Mouse (Mus musculus) liver, embryonic 14.5 days (tissue): ENCODE data around the gene Zkscan2. TPM values are rescaled to one million over a fixed set of nuclear protein-coding genes. Genes with fewer than 3 reads are reported as not detected.

Experiments used
- ATAC-seq: fragments of 200-750 bp; cut with Nextera tagmentation; 2 replicates; pipeline ENCODE4 v1.8.0; 2017; ENCODE audit warnings: moderate number of reproducible peaks, mild to moderate bottlenecking, moderate library complexity; ENCODE audit not compliant: insufficient read depth
- DNase-seq, 3 experiments: peaks; one replicate each; pipeline ENCODE4 v3.0.0-alpha.2; 2012 to 2013; ENCODE audit warnings: low read depth in 3 of 3, low spot score in 3 of 3
- H3K27ac ChIP-seq: fragments of 300-500 bp; sonication (generic); 2 replicates; pipeline ENCODE4 v1.5.1; 2014; ENCODE audit warnings: moderate library complexity, mild to moderate bottlenecking, control low read depth, inconsistent platforms
- H3K27me3 ChIP-seq: fragments of 300-500 bp; sonication (generic); 2 replicates; pipeline ENCODE4 v1.6.1; 2014; ENCODE audit warnings: mild to moderate bottlenecking, low read length, moderate library complexity; ENCODE audit not compliant: control insufficient read depth, insufficient read depth
- H3K36me3 ChIP-seq: fragments of 300-500 bp; sonication (generic); replicated peaks from 2 replicates; pipeline ENCODE4 v1.6.1; 2014; ENCODE audit warnings: low read depth; ENCODE audit not compliant: control insufficient read depth, insufficient read depth
- H3K4me1 ChIP-seq, 2 experiments: fragments of 200-500 bp in 1 of 2; fragments of 300-500 bp in 1 of 2; sonication (generic) in 1 of 2; replicated peaks; 2 replicates each; pipeline ENCODE4 v1.6.1; 2012 to 2014; ENCODE audit warnings: antibody characterized with exemption in 1 of 2, inconsistent platforms in 1 of 2, low read length in 1 of 2; ENCODE audit not compliant: control insufficient read depth in 2 of 2, insufficient read depth in 2 of 2
- H3K4me2 ChIP-seq: fragments of 300-500 bp; sonication (generic); 2 replicates; pipeline ENCODE4 v1.6.1; 2014; ENCODE audit warnings: low read depth, mild to moderate bottlenecking, control low read depth, moderate library complexity
- H3K4me3 ChIP-seq, 2 experiments: fragments of 200-500 bp in 1 of 2; fragments of 300-500 bp in 1 of 2; sonication (generic) in 1 of 2; 2 replicates each; pipeline ENCODE4 v1.5.1; 2012 to 2014; ENCODE audit warnings: low read depth in 2 of 2, low read length in 2 of 2, mild to moderate bottlenecking in 2 of 2, control low read depth in 1 of 2, inconsistent platforms in 1 of 2, moderate library complexity in 1 of 2; ENCODE audit not compliant: insufficient read depth in 1 of 2
- H3K9ac ChIP-seq: fragments of 300-500 bp; sonication (generic); replicated peaks from 2 replicates; pipeline ENCODE4 v1.6.1; 2014; ENCODE audit warnings: mild to moderate bottlenecking, control low read depth, moderate library complexity
- H3K9me3 ChIP-seq: fragments of 300-500 bp; sonication (generic); 2 replicates; pipeline ENCODE4 v1.6.1; 2016; ENCODE audit warnings: low read length, mixed read lengths; ENCODE audit not compliant: control insufficient read depth
- CTCF ChIP-seq: IDR thresholded peaks from 2 replicates; pipeline ENCODE4 v1.5.1; 2016; ENCODE audit warnings: antibody characterized with exemption, low read depth, control low read depth
- EP300 ChIP-seq: IDR thresholded peaks from 2 replicates; pipeline ENCODE4 v1.6.1; 2016; ENCODE audit warnings: antibody characterized with exemption, low read depth
- WGBS: fragments of 180-500 bp; shearing (Covaris S2); extraction: QIAGEN DNeasy Blood & Tissue Kit; methylation state at CpG from one replicate; pipeline ENCODE4 v1.1.7; 2014; ENCODE audit not compliant: insufficient replicate concordance; 5-methylcytosine and 5-hydroxymethylcytosine counted together
- polyA plus RNA-seq, 2 experiments: library from polyadenylated mRNA; depleted of rRNA in 1 of 2; stranded (reverse) in 1 of 2; unstranded in 1 of 2; fragments of >200 nt; fragmentation: Nextera tagmentation in 1 of 2; extraction: Ambion mirVana in 1 of 2; gene quantifications; 2 replicates each; pipeline versions ENCODE4 v1.2.1 to v1.2.3; 2012 to 2014

Gene Zkscan2
- polyA plus RNA-seq, 2 experiments: 0.01 to 0.09 TPM

DNA sequence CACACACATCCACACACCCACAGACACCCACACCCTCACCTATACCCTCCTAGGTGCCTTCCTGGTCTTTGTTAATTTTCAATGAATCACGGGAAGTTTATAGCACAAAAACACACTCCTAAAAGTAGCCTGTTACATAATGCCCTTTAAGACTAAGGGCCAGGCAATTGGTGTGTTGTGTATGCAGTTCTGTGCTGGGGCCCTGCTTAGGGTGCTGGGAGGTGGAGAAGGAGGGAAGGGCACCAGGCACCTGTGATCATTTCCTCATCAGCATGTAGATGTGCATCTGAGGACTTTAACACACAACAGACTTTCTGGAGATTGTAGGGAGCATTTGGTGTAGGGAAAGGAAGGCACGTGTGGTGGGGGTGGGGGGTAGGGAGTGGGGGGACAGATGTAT is 51.5 kb downstream of the Zkscan2 start:
- DNase-seq: no peak
- no peak overlapping the region for H3K4me3 ChIP-seq
- no peaks in the 10 kb centered on the region for H3K27me3 ChIP-seq
- H3K4me2 ChIP-seq: no peak overlapping the region
- WGBS: 80% methylated on average over 2 of the region's 2 CpGs
- no peaks in the 10 kb centered on the region for H3K36me3 ChIP-seq
- no peak for ATAC-seq
- H3K9ac ChIP-seq: no peak overlapping the region
- TF ChIP-seq CTCF: no peak
- no peak for TF ChIP-seq EP300
- peaks cover 6 to 16% of the 10 kb centered on the region in 2 experiments for H3K4me1 ChIP-seq
- H3K9me3 ChIP-seq: no peaks in the 10 kb centered on the region
- H3K27ac ChIP-seq: no peak overlapping the region

DNA sequence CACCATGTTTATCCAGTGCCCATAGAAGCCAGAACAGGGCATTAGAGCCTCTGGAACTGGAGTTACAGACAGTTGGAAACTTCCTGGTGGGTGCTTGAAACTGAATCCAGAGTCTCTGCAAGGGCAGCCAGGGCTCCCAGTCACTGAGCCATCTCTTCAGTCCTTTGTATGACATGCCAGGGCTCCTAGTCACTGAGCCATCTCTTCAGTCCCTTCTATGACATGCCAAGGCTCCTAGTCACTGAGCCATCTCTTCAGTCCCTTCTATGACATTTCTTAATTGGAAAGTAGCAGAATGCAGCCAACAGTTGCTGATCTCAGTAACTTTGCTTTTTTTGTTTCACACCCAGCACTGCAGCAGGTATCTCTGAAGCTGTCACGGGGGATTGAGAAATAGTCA is 58.2 kb downstream of the Zkscan2 start:
- Histone ChIP-seq H3K27me3 (no peaks in the 10 kb centered on the region), H3K36me3 (no peaks in the 10 kb centered on the region), H3K4me2 (no peak overlapping the region), H3K27ac (no peak overlapping the region), H3K9ac (no peak overlapping the region), H3K4me1 (no peaks in the 10 kb centered on the region; a peak in 1 of 4 replicates), H3K4me3 (no peak overlapping the region), H3K9me3 (no peaks in the 10 kb centered on the region)
- DNase-seq: no peak
- WGBS: 63% methylated on average over 1 of the region's 1 CpGs
- no peak for ATAC-seq
- no peak for TF ChIP-seq CTCF
- no peak for TF ChIP-seq EP300

DNA sequence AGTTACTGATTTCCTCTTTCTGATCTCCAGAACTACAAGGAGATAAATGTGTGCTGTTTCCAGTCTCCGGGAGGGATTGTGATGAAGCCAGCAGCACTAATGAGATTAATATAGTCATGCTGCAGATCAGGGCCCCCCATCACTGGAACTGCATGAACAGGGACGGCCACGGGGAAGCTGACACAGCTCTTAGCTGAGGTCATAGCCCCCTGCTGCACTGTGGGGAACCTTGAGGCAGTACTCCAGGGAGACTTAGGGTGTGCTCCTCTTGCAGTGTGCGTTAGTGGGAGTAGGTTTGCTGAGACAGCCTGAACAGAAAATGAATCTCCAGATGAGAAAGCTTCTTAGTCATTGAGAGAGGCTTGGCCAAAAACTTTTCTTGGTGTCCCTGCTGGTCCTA is 69.0 kb downstream of the Zkscan2 start:
- 79% methylated on average over 4 of the region's 4 CpGs for WGBS
- Histone ChIP-seq H3K4me1 (peaks cover 0 to 6% of the 10 kb centered on the region in 2 experiments; a peak in 1 of 4 replicates), H3K9ac (no peak overlapping the region), H3K27me3 (no peaks in the 10 kb centered on the region), H3K36me3 (no peaks in the 10 kb centered on the region; the same call in 1 of the 2 replicates), H3K4me3 (no peak overlapping the region), H3K27ac (no peak overlapping the region), H3K9me3 (no peaks in the 10 kb centered on the region), H3K4me2 (no peak overlapping the region)
- ATAC-seq (no peak), DNase-seq (no peak)
- TF ChIP-seq EP300 (no peak), CTCF (no peak)

DNA sequence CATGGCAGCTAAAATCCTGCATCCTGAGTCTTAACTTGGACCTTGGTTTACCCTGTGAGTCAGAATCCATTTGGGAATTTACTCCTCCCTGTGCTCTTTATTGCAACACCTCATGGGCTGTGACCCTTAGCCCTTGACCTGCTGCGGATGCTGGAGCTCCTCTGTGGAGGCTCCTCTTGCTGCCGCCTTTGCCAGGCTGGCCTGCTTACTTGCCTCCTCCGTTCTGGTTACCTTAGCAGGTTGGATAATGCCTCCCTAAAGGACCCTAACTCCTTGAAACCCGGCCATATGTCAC is 69.9 kb downstream of the Zkscan2 start:
- ATAC-seq (peak; percentile 37; the same call in 1 of the 2 replicates), DNase-seq (no peak)
- no peaks in the 10 kb centered on the region for H3K9me3 ChIP-seq
- H3K27ac ChIP-seq: no peak overlapping the region
- no peak overlapping the region for H3K4me2 ChIP-seq
- 70% methylated on average over 4 of the region's 4 CpGs for WGBS
- H3K27me3 ChIP-seq: no peaks in the 10 kb centered on the region
- no peak for TF ChIP-seq CTCF
- TF ChIP-seq EP300: no peak
- no peaks in the 10 kb centered on the region; the same call in 1 of the 2 replicates for H3K36me3 ChIP-seq
- H3K4me1 ChIP-seq: peaks cover 0 to 6% of the 10 kb centered on the region in 2 experiments; a peak in 1 of 4 replicates
- no peak overlapping the region for H3K9ac ChIP-seq
- H3K4me3 ChIP-seq: no peak overlapping the region

GRCm38 (mm10) chr7:123429624-123430410 is 70.4 kb downstream of the Zkscan2 start:
- no peaks in the 10 kb centered on the region for H3K27me3 ChIP-seq
- TF ChIP-seq EP300: no peak
- TF ChIP-seq CTCF: no peak
- no peaks in the 10 kb centered on the region for H3K9me3 ChIP-seq
- peaks cover 0 to 6% of the 10 kb centered on the region in 2 experiments; a peak in 1 of 4 replicates for H3K4me1 ChIP-seq
- H3K9ac ChIP-seq: no peak overlapping the region
- ATAC-seq: peak; percentile 39; the same call in 1 of the 2 replicates
- H3K36me3 ChIP-seq: no peaks in the 10 kb centered on the region; the same call in 1 of the 2 replicates
- no peak for DNase-seq
- WGBS: 45% methylated on average over 8 of the region's 8 CpGs
- H3K27ac ChIP-seq: no peak overlapping the region
- H3K4me3 ChIP-seq: no peak overlapping the region
- H3K4me2 ChIP-seq: no peak overlapping the region

Other genes with a start within 250 kb of the Zkscan2 start
- 13.0 and 18.6 TPM in 2 replicates for gene Lcmt1, start 130.7 kb downstream of the Zkscan2 start, polyA plus RNA-seq (2012; rRNA removed)
- 23.6 and 28.4 TPM in 2 replicates for gene Lcmt1, start 130.7 kb downstream of the Zkscan2 start, polyA plus RNA-seq (2014; fragmentation: Nextera tagmentation; extraction: Ambion mirVana)
- 9.6 and 10.9 TPM in 2 replicates for gene Arhgap17, start 130.5 kb downstream of the Zkscan2 start, polyA plus RNA-seq (2012; rRNA removed)
- 10.2 and 12.6 TPM in 2 replicates for gene Arhgap17, start 130.5 kb downstream of the Zkscan2 start, polyA plus RNA-seq (2014; fragmentation: Nextera tagmentation; extraction: Ambion mirVana)
- 3.4 and 3.8 TPM in 2 replicates for gene Aqp8, start 38.2 kb downstream of the Zkscan2 start, polyA plus RNA-seq (2012; rRNA removed)
- gene Aqp8, start 38.2 kb downstream of the Zkscan2 start, polyA plus RNA-seq (2014; fragmentation: Nextera tagmentation; extraction: Ambion mirVana): 5.3 and 6.5 TPM in 2 replicates